Mouse (Mus musculus): ENCODE measurements around the gene Cnnm1. TPM values are rescaled to one million over a fixed set of nuclear protein-coding genes. Genes with fewer than 3 reads are reported as not detected.

Gene Cnnm1
- polyA plus RNA-seq, 1 experiment from 2014 or later = 0.29 TPM

GRCm38 (mm10) chr19:43460481-43460880 is 20.2 kb downstream of the Cnnm1 start:
- H3K9me3 ChIP-seq (ENCODE audit: control insufficient read depth, low read length) = no peaks in the 10 kb centered on the region
- DNase-seq (ENCODE audit: low spot score) = no peak
- no peaks in the 10 kb centered on the region for H3K27me3 ChIP-seq (ENCODE audit: control insufficient read depth, insufficient read depth, low read length)
- WGBS = 90% methylated on average over 12 of the region's 12 CpGs
- H3K9ac ChIP-seq (ENCODE audit: low read length) = no peak overlapping the region
- H3K27ac ChIP-seq (ENCODE audit: low read depth, low read length) = no peak overlapping the region
- H3K4me3 ChIP-seq (ENCODE audit: low read depth, low read length) = no peak overlapping the region
- no peak for ATAC-seq (ENCODE audit: insufficient read depth, low FRiP score, low TSS enrichment)
- no peaks in the 10 kb centered on the region for H3K4me1 ChIP-seq (ENCODE audit: control insufficient read depth, insufficient read depth, low read length)
- H3K4me2 ChIP-seq (ENCODE audit: low read depth) = no peak overlapping the region
- H3K36me3 ChIP-seq (ENCODE audit: control insufficient read depth, insufficient read depth, low read length) = no peaks in the 10 kb centered on the region

GRCm38 (mm10) chr19:43462141-43462540 is 21.9 kb downstream of the Cnnm1 start:
- Histone ChIP-seq H3K27me3 (ENCODE audit: control insufficient read depth, insufficient read depth, low read length) (no peaks in the 10 kb centered on the region), H3K27ac (ENCODE audit: low read depth, low read length) (no peak overlapping the region), H3K4me3 (ENCODE audit: low read depth, low read length) (no peak overlapping the region), H3K4me2 (ENCODE audit: low read depth) (no peak overlapping the region), H3K9ac (ENCODE audit: low read length) (no peak overlapping the region), H3K4me1 (ENCODE audit: control insufficient read depth, insufficient read depth, low read length) (no peaks in the 10 kb centered on the region), H3K36me3 (ENCODE audit: control insufficient read depth, insufficient read depth, low read length) (no peaks in the 10 kb centered on the region), H3K9me3 (ENCODE audit: control insufficient read depth, low read length) (no peaks in the 10 kb centered on the region)
- ATAC-seq (ENCODE audit: insufficient read depth, low FRiP score, low TSS enrichment) = no peak
- WGBS = 92% methylated on average over 3 of the region's 3 CpGs
- DNase-seq (ENCODE audit: low spot score) = no peak

DNA sequence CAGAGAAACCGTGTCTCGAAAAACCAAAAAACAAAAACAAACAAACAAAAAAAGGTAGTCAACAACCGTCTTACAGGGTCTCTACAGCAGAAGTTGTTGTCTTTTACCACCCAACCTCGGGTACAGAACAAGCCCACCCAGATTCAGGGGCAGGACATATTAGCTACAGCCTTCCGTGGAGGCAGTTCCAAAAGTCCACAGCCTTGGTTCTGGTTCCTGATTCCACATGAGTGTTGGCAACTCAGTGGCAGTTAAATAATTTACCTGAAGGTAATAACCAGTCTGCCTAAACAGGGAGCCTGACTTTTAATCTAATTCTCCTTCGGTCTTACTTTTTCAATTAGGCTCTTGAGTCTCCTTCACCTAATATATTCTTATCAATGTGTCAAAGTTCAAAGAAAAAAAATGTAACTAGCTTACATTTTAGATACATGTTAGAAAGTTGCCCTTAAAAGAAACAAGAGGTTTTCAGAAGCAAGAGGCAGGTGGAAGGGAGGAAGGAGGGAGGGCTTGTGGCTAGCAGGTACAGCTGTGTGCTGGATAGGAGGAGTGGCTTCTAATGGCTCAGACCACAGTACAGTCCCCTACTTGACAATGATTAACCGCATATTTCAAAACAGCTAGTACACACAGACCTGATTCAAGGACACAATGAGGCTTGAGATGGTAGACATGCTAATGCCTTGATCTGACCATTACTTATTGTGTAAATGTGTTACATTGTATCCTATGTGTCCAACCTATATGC is 23.5 kb downstream of the Cnnm1 start:
- ATAC-seq (ENCODE audit: insufficient read depth, low FRiP score, low TSS enrichment) = no peak
- 89% methylated on average over 7 of the region's 7 CpGs for WGBS
- no peak for DNase-seq (ENCODE audit: low spot score)

DNA sequence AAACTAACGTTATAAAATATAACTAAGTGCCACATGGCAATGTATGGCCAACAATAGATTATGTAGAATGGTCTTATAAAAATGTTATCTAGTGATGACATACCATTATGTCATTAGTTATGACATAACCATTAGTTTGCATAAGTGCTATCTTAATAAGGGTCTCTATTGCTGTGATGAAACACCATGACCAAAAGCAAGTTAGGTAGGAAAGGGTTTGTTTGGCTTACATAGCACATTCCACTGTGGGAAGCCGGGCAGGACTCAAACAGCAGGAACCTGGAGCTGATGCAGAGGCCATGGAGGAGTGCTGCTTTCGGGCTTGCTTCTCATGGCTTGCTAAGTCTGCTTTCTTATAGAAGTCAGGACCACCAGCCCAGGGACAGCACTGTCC is 24.1 kb downstream of the Cnnm1 start:
- Histone ChIP-seq H3K9me3 (ENCODE audit: control insufficient read depth, low read length) (no peaks in the 10 kb centered on the region), H3K27ac (ENCODE audit: low read depth, low read length) (no peak overlapping the region), H3K9ac (ENCODE audit: low read length) (no peak overlapping the region), H3K4me3 (ENCODE audit: low read depth, low read length) (no peak overlapping the region), H3K4me1 (ENCODE audit: control insufficient read depth, insufficient read depth, low read length) (no peaks in the 10 kb centered on the region), H3K4me2 (ENCODE audit: low read depth) (no peak overlapping the region), H3K36me3 (ENCODE audit: control insufficient read depth, insufficient read depth, low read length) (no peaks in the 10 kb centered on the region), H3K27me3 (ENCODE audit: control insufficient read depth, insufficient read depth, low read length) (no peaks in the 10 kb centered on the region)
- 85% methylated on average over 3 of the region's 3 CpGs for WGBS
- ATAC-seq (ENCODE audit: insufficient read depth, low FRiP score, low TSS enrichment) (no peak), DNase-seq (ENCODE audit: low spot score) (no peak)

More for the DNA sequence above, 23.5 kb downstream of the Cnnm1 start:
- H3K27me3 ChIP-seq (ENCODE audit: control insufficient read depth, insufficient read depth, low read length) = no peaks in the 10 kb centered on the region
- H3K4me1 ChIP-seq (ENCODE audit: control insufficient read depth, insufficient read depth, low read length) = no peaks in the 10 kb centered on the region
- no peak overlapping the region for H3K27ac ChIP-seq (ENCODE audit: low read depth, low read length)
- no peak overlapping the region for H3K4me3 ChIP-seq (ENCODE audit: low read depth, low read length)
- H3K4me2 ChIP-seq (ENCODE audit: low read depth) = no peak overlapping the region
- no peaks in the 10 kb centered on the region for H3K36me3 ChIP-seq (ENCODE audit: control insufficient read depth, insufficient read depth, low read length)
- no peaks in the 10 kb centered on the region for H3K9me3 ChIP-seq (ENCODE audit: control insufficient read depth, low read length)
- H3K9ac ChIP-seq (ENCODE audit: low read length) = no peak overlapping the region

DNA sequence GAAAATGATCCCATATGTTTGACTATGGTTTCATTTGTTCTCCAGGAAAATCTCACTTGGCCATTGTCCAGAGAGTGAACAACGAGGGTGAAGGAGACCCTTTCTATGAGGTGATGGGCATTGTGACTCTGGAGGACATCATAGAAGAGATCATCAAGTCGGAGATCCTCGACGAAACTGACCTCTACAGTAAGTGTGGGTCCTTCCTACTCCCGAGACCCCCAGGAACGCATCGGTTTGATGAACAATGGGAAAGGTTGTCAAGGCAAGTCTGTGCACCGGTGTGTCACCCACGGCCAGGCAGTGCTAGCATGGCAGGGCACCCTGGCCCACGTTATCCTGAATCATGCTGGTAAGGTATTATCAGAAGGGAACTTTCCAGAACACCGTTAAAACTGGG is 24.8 kb downstream of the Cnnm1 start:
- ATAC-seq (ENCODE audit: insufficient read depth, low FRiP score, low TSS enrichment) = no peak

DNA sequence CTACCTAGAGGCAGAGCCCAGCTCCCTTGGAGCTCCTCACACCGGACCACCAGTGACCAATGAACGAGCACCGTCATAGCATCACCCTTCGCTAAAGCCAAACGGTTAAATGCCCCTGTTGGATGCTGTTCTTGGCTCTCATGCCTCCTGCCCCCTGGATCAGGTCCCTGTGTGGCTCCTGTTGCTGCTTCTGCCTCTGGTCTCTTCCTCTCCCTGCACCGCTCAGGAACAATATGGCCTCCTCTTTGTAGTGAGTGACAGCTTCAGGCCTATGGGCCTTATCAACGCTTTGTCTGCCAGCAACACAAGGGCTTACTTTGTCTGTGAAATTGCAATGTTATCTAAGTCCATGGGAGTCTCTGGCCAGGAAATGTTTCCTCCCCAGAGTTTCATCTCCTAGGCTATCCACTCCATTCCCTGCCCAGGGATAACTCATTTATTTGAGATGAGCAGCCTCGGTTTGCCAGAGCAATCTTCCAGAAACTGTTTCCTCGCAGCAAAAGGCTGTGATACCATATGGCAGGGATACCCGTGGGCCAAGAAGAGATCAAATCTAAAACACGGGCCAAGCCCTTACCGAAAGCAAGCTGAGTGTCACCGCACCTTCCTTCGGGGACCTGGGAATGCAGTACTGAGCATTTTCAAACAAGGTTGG is 25.5 kb downstream of the Cnnm1 start:
- Histone ChIP-seq H3K4me3 (ENCODE audit: low read depth, low read length) (no peak overlapping the region), H3K4me2 (ENCODE audit: low read depth) (no peak overlapping the region), H3K9me3 (ENCODE audit: control insufficient read depth, low read length) (no peaks in the 10 kb centered on the region), H3K4me1 (ENCODE audit: control insufficient read depth, insufficient read depth, low read length) (no peaks in the 10 kb centered on the region), H3K9ac (ENCODE audit: low read length) (no peak overlapping the region), H3K36me3 (ENCODE audit: control insufficient read depth, insufficient read depth, low read length) (no peaks in the 10 kb centered on the region), H3K27ac (ENCODE audit: low read depth, low read length) (no peak overlapping the region), H3K27me3 (ENCODE audit: control insufficient read depth, insufficient read depth, low read length) (no peaks in the 10 kb centered on the region)
- DNase-seq (ENCODE audit: low spot score) (no peak), ATAC-seq (ENCODE audit: insufficient read depth, low FRiP score, low TSS enrichment) (no peak)
- 94% methylated on average over 14 of the region's 14 CpGs for WGBS

More for the DNA sequence above, 24.8 kb downstream of the Cnnm1 start:
- no peak overlapping the region for H3K9ac ChIP-seq (ENCODE audit: low read length)
- H3K27ac ChIP-seq (ENCODE audit: low read depth, low read length) = no peak overlapping the region
- no peak overlapping the region for H3K4me2 ChIP-seq (ENCODE audit: low read depth)
- no peaks in the 10 kb centered on the region for H3K27me3 ChIP-seq (ENCODE audit: control insufficient read depth, insufficient read depth, low read length)
- no peaks in the 10 kb centered on the region for H3K36me3 ChIP-seq (ENCODE audit: control insufficient read depth, insufficient read depth, low read length)
- no peaks in the 10 kb centered on the region for H3K9me3 ChIP-seq (ENCODE audit: control insufficient read depth, low read length)
- 86% methylated on average over 11 of the region's 11 CpGs for WGBS
- no peak overlapping the region for H3K4me3 ChIP-seq (ENCODE audit: low read depth, low read length)
- DNase-seq (ENCODE audit: low spot score) = no peak
- H3K4me1 ChIP-seq (ENCODE audit: control insufficient read depth, insufficient read depth, low read length) = no peaks in the 10 kb centered on the region

- Histone ChIP-seq H3K36me3 (ENCODE audit: control insufficient read depth, insufficient read depth, low read length) (no peaks in the 10 kb centered on the region), H3K4me2 (ENCODE audit: low read depth) (no peak overlapping the region), H3K27ac (ENCODE audit: low read depth, low read length) (no peak overlapping the region), H3K9me3 (ENCODE audit: control insufficient read depth, low read length) (no peaks in the 10 kb centered on the region), H3K4me1 (ENCODE audit: control insufficient read depth, insufficient read depth, low read length) (no peaks in the 10 kb centered on the region), H3K4me3 (ENCODE audit: low read depth, low read length) (no peak overlapping the region), H3K27me3 (ENCODE audit: control insufficient read depth, insufficient read depth, low read length) (no peaks in the 10 kb centered on the region), H3K9ac (ENCODE audit: low read length) (no peak overlapping the region)
- ATAC-seq (ENCODE audit: insufficient read depth, low FRiP score, low TSS enrichment) (no peak), DNase-seq (ENCODE audit: low spot score) (no peak)
- WGBS = 82% methylated on average over 12 of the region's 12 CpGs
Measured at GRCm38 (mm10) chr19:43467927-43468685, 27.9 kb downstream of the Cnnm1 start.

DNA sequence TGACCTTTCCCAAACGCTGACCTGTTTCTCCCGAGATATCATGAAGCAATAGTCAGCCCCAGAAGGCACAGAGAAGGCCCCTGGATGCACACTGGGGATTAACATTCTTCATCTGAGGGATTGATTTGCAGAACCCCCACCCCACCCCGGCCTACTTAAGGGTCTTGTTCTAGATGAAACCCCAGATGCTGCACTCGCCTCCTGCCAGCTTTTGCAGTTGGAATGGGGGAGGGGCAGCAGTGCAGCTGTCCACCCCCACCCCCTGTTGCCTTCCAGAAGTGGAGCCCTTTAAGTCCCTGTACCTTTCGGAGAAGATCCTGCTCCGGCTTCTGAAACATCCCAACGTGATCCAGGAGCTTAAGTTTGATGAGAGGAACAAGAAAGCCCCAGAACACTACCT is 29.1 kb downstream of the Cnnm1 start:
- Histone ChIP-seq H3K4me3 (ENCODE audit: low read depth, low read length) (no peak overlapping the region), H3K4me1 (ENCODE audit: control insufficient read depth, insufficient read depth, low read length) (no peaks in the 10 kb centered on the region), H3K9ac (ENCODE audit: low read length) (no peak overlapping the region), H3K27me3 (ENCODE audit: control insufficient read depth, insufficient read depth, low read length) (no peaks in the 10 kb centered on the region), H3K4me2 (ENCODE audit: low read depth) (no peak overlapping the region), H3K9me3 (ENCODE audit: control insufficient read depth, low read length) (no peaks in the 10 kb centered on the region), H3K27ac (ENCODE audit: low read depth, low read length) (no peak overlapping the region), H3K36me3 (ENCODE audit: control insufficient read depth, insufficient read depth, low read length) (no peaks in the 10 kb centered on the region)
- DNase-seq (ENCODE audit: low spot score) (no peak), ATAC-seq (ENCODE audit: insufficient read depth, low FRiP score, low TSS enrichment) (no peak)
- 67% methylated on average over 7 of the region's 7 CpGs for WGBS
